Mouse (Mus musculus): ENCODE data around the gene Rbm8a. TPM values are rescaled to one million over a fixed set of nuclear protein-coding genes. Genes with fewer than 3 reads are reported as not detected.

The Rbm8a gene
- polyA plus RNA-seq, 1 experiment from 2014 or later: 128 TPM

GRCm38 (mm10) chr3:96617941-96618340 lies 11.8 kb upstream of the Rbm8a start:
- WGBS: 87% methylated on average over 3 of the region's 3 CpGs
- no peak overlapping the region for H3K9ac ChIP-seq
- H3K27ac ChIP-seq: no peak overlapping the region
- no peak overlapping the region for H3K4me2 ChIP-seq
- ATAC-seq (ENCODE audit: insufficient read depth, low FRiP score, low read depth): no peak
- H3K27me3 ChIP-seq (replicated peaks): no peaks in the 10 kb centered on the region
- no peaks in the 10 kb centered on the region for H3K9me3 ChIP-seq
- no peak overlapping the region for H3K4me3 ChIP-seq (replicated peaks)
- no peaks in the 10 kb centered on the region for H3K4me1 ChIP-seq
- 0 out of 2 replicates have a peak, but pooled peaks cover 19% of the 10 kb centered on the region for H3K36me3 ChIP-seq

DNA sequence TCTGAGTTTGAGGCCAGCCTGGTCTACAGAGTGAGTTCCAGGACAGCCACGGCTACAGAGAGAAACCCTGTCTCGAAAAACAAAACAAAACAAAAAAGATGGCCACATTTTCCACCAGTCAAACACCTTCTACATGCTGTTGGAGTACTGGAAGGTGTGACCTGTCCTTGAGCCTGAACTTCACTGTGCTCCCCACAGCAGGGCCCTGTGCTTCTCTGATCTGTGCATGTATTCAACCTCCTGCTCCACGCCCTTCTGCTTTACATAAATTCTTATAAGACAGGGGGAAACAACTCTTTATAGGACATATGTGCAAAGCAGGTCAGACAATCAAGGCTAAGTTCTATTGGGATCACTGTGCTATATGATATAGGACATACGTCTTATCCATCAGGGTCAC lies 6.5 kb upstream of the Rbm8a start:
- no peak overlapping the region for H3K27ac ChIP-seq
- no peak for ATAC-seq (ENCODE audit: insufficient read depth, low FRiP score, low read depth)
- H3K4me2 ChIP-seq: no peak overlapping the region
- H3K36me3 ChIP-seq: peaks cover 32% of the 10 kb centered on the region
- H3K27me3 ChIP-seq (replicated peaks): no peaks in the 10 kb centered on the region
- no peak overlapping the region for H3K4me3 ChIP-seq (replicated peaks)
- H3K9me3 ChIP-seq: no peaks in the 10 kb centered on the region
- no peaks in the 10 kb centered on the region for H3K4me1 ChIP-seq
- 87% methylated on average over 4 of the region's 4 CpGs for WGBS
- no peak overlapping the region for H3K9ac ChIP-seq

GRCm38 (mm10) chr3:96632058-96632457 lies 2.3 kb downstream of the Rbm8a start:
- H3K9ac ChIP-seq: no peak overlapping the region
- H3K4me3 ChIP-seq (replicated peaks): no peak overlapping the region
- H3K27ac ChIP-seq: no peak overlapping the region
- H3K4me2 ChIP-seq: no peak overlapping the region
- ATAC-seq (ENCODE audit: insufficient read depth, low FRiP score, low read depth): no peak
- H3K9me3 ChIP-seq: no peaks in the 10 kb centered on the region
- peaks cover 9% of the 10 kb centered on the region; the same call in 1 of the 2 replicates for H3K36me3 ChIP-seq
- H3K27me3 ChIP-seq (replicated peaks): no peaks in the 10 kb centered on the region
- peaks cover 16% of the 10 kb centered on the region for H3K4me1 ChIP-seq

- Histone ChIP-seq H3K9ac (no peak overlapping the region), H3K4me1 (peaks cover 16% of the 10 kb centered on the region), H3K9me3 (no peaks in the 10 kb centered on the region), H3K27ac (no peak overlapping the region), H3K36me3 (peaks cover 24% of the 10 kb centered on the region; the same call in 1 of the 2 replicates), H3K4me3 (replicated peaks) (no peak overlapping the region), H3K4me2 (no peak overlapping the region), H3K27me3 (replicated peaks) (no peaks in the 10 kb centered on the region)
- WGBS: 73% methylated on average over 1 of the region's 1 CpGs
- no peak for ATAC-seq (ENCODE audit: insufficient read depth, low FRiP score, low read depth)
These were observed 4.3 kb downstream of the Rbm8a start for GRCm38 (mm10) chr3:96634015-96634414.

DNA sequence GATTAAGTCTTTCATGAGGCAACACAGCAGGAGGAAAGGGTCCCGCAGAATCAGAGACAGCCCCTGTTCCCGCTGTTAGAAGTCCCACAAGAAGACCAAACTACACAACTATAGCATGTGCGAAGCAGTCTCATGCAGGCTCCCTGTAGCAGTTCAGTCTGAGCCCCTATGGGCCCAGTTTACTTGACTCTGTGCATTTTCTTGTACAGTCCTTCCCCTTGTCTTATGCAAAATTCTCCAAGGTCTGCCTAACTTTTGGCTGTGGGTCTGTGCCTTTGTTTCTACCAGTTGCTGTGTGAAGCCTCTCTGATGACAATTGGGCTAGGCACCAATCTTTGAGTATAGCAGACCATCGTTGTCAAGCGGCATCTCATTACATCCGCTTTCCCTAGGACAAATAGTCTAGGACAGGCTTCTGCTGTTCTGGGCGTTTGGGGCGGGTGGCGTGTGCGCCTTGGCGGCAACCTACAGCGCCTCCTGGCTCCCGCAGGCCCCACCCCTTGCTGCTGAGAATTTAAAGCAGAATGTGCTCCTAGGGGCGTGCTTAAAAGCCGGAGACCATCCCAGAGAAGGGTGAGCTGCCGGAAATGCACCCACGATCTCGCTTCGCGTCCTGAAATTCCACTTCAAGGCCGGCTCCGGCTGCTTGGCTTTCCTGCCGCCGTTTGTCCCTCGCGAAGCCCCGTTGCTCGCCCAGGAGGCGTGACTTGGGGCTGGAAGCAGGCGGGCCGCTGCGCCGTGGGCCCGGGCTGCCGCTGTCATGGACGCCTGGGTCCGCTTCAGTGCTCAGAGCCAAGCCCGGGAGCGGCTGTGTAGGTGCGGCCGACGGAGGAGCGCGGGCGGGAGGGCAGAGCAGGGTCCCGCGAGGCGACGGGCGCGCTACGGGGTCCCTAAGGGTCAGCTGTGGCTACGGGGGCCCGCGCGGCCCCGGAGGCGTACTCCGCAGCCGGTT lies 5.5 kb downstream of the Rbm8a start, which contains the start of the genes Pex11b and Gm42957:
Gene Pex11b (plus strand): TSS at position 449 of the 952 bp plus-strand sequence.
Gene Gm42957 (plus strand): TSS at position 547 of the 952 bp plus-strand sequence.
- peak within 1 kb of the TSS; percentile 85 for H3K9ac ChIP-seq
- peaks cover 16% of the 10 kb centered on the region for H3K4me1 ChIP-seq
- peaks cover 31% of the 10 kb centered on the region; the same call in 1 of the 2 replicates for H3K36me3 ChIP-seq
- ATAC-seq (ENCODE audit: insufficient read depth, low FRiP score, low read depth): peak; percentile 88
- no peaks in the 10 kb centered on the region for H3K9me3 ChIP-seq
- peak within 1 kb of the TSS; percentile 79 for H3K4me3 ChIP-seq (replicated peaks)
- no peaks in the 10 kb centered on the region for H3K27me3 ChIP-seq (replicated peaks)
- peak within 1 kb of the TSS; percentile 89 for H3K27ac ChIP-seq
- WGBS: 2% methylated on average over 60 of the region's 60 CpGs
- peak within 1 kb of the TSS; percentile 70 for H3K4me2 ChIP-seq

GRCm38 (mm10) chr3:96635906-96636305 lies 6.2 kb downstream of the Rbm8a start:
- H3K4me1 ChIP-seq: peaks cover 12% of the 10 kb centered on the region
- ATAC-seq (ENCODE audit: insufficient read depth, low FRiP score, low read depth): no peak; the same call in 1 of the 2 replicates
- peak overlapping the region; percentile 70 for H3K4me2 ChIP-seq
- no peaks in the 10 kb centered on the region for H3K9me3 ChIP-seq
- peak overlapping the region; percentile 89 for H3K27ac ChIP-seq
- WGBS: 7% methylated on average over 15 of the region's 15 CpGs
- H3K27me3 ChIP-seq (replicated peaks): no peaks in the 10 kb centered on the region
- H3K4me3 ChIP-seq (replicated peaks): peak overlapping the region; percentile 79
- H3K36me3 ChIP-seq: peaks cover 31% of the 10 kb centered on the region; the same call in 1 of the 2 replicates
- peak overlapping the region; percentile 85 for H3K9ac ChIP-seq

DNA sequence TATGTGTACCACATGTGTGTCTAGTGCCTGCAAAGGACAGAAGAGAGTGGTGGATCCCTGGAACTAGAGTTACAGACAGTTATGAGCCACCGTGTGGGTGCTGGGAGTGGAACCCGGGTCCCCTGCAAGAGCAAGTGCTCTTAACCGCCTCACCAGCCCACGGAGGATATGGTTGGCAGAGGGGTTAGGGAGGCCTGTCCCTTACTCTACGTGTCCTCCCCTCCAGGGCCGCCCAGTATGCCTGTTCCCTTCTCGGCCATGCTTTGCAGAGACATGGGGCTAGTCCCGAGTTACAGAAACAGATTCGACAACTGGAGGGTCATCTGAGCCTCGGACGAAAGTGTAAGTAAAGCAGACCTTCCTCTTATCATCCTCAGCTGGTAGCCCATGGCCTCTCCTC lies 6.7 kb downstream of the Rbm8a start:
- Histone ChIP-seq H3K9ac (peak overlapping the region; percentile 85; the same call in 1 of the 2 replicates), H3K4me2 (peak overlapping the region; percentile 70), H3K4me3 (replicated peaks) (peak overlapping the region; percentile 79), H3K9me3 (no peaks in the 10 kb centered on the region), H3K36me3 (peaks cover 31% of the 10 kb centered on the region; the same call in 1 of the 2 replicates), H3K4me1 (peaks cover 12% of the 10 kb centered on the region), H3K27ac (no peak overlapping the region), H3K27me3 (replicated peaks) (no peaks in the 10 kb centered on the region)
- 73% methylated on average over 11 of the region's 11 CpGs for WGBS
- ATAC-seq (ENCODE audit: insufficient read depth, low FRiP score, low read depth): no peak

- Histone ChIP-seq H3K27ac (no peak overlapping the region), H3K4me1 (peaks cover 9% of the 10 kb centered on the region), H3K36me3 (peaks cover 23% of the 10 kb centered on the region; the same call in 1 of the 2 replicates), H3K9me3 (no peaks in the 10 kb centered on the region), H3K9ac (no peak overlapping the region), H3K4me3 (replicated peaks) (no peak overlapping the region), H3K4me2 (no peak overlapping the region), H3K27me3 (replicated peaks) (no peaks in the 10 kb centered on the region)
- no peak for ATAC-seq (ENCODE audit: insufficient read depth, low FRiP score, low read depth)
- WGBS: 71% methylated on average over 1 of the region's 1 CpGs
These were observed 9.5 kb downstream of the Rbm8a start for GRCm38 (mm10) chr3:96639219-96639618.

DNA sequence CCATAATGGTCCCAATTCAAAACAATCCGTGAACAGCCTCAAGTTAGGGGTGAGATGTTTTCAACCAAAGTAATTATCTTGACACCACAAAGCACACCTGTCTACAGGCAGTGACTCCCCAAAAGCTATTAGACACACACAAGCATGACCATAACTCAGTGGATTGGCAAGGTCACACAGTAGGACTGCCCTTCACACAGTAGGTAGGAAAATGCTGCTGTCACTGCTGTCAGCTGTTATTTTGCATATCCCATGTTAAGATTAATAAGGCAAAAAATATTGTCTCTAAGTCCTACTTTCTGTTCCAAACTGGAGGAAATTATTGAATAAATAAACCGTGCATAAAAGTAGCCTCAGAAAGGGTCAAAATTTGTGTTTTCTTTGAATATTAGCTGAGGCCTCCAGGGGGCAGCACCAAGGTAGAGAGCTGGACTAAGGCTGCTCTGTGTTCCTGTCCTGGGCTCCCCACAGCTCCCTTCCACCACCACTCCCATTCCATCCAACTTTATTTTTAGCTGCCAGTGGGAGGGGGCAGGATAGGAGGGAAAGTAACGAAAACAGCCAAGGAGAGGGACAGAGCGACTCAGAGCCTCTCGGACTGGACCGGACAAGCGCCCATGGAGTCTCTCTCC lies 15.4 kb downstream of the Rbm8a start, which contains the start of gene Itga10:
Gene Itga10 (plus strand): TSS at position 567 of the 632 bp plus-strand sequence.
- H3K36me3 ChIP-seq: peaks cover under 1% of the 10 kb centered on the region; the same call in 1 of the 2 replicates
- H3K27ac ChIP-seq: no peak within 1 kb of the TSS
- H3K9me3 ChIP-seq: no peaks in the 10 kb centered on the region
- WGBS: 54% methylated on average over 7 of the region's 7 CpGs
- no peaks in the 10 kb centered on the region for H3K27me3 ChIP-seq (replicated peaks)
- ATAC-seq (ENCODE audit: insufficient read depth, low FRiP score, low read depth): 0 out of 2 replicates have a peak, but pooled peaks have one; percentile 18
- no peaks in the 10 kb centered on the region for H3K4me1 ChIP-seq
- no peak within 1 kb of the TSS for H3K4me2 ChIP-seq
- no peak within 1 kb of the TSS for H3K4me3 ChIP-seq (replicated peaks)
- no peak within 1 kb of the TSS for H3K9ac ChIP-seq

GRCm38 (mm10) chr3:96647365-96647764 lies 17.6 kb downstream of the Rbm8a start:
- Histone ChIP-seq H3K9ac (no peak overlapping the region), H3K9me3 (no peaks in the 10 kb centered on the region), H3K4me2 (no peak overlapping the region), H3K27me3 (replicated peaks) (no peaks in the 10 kb centered on the region), H3K4me3 (replicated peaks) (no peak overlapping the region), H3K36me3 (no peaks in the 10 kb centered on the region; the same call in 1 of the 2 replicates), H3K27ac (no peak overlapping the region), H3K4me1 (no peaks in the 10 kb centered on the region)
- no peak for ATAC-seq (ENCODE audit: insufficient read depth, low FRiP score, low read depth)
- 81% methylated on average over 3 of the region's 3 CpGs for WGBS

GRCm38 (mm10) chr3:96660901-96661300 lies 31.2 kb downstream of the Rbm8a start:
- H3K36me3 ChIP-seq: no peaks in the 10 kb centered on the region
- H3K9me3 ChIP-seq: no peaks in the 10 kb centered on the region
- WGBS: 87% methylated on average over 2 of the region's 2 CpGs
- peaks cover 10% of the 10 kb centered on the region for H3K4me1 ChIP-seq
- no peak overlapping the region for H3K27ac ChIP-seq
- H3K4me3 ChIP-seq (replicated peaks): no peak overlapping the region
- ATAC-seq (ENCODE audit: insufficient read depth, low FRiP score, low read depth): no peak
- H3K4me2 ChIP-seq: no peak overlapping the region
- no peak overlapping the region for H3K9ac ChIP-seq
- no peaks in the 10 kb centered on the region for H3K27me3 ChIP-seq (replicated peaks)

Measured in stomach, embryonic 15.5 days (tissue).